Mouse (Mus musculus) effector memory CD4-positive, alpha-beta T cell, adult 7 months (primary cell): Measurements from ENCODE around the gene Olfr136. TPM values are rescaled to one million over a fixed set of nuclear protein-coding genes. Genes with fewer than 3 reads are reported as not detected.

Experiments used
- polyA plus RNA-seq: library from polyadenylated mRNA; unstranded; fragments of 100-300 nt; shearing (Covaris generic); gene quantifications from one replicate; pipeline ENCODE4 v1.2.1, GENCODE M21; 2017

Olfr136 gene
- polyA plus RNA-seq: 0.77 TPM

DNA sequence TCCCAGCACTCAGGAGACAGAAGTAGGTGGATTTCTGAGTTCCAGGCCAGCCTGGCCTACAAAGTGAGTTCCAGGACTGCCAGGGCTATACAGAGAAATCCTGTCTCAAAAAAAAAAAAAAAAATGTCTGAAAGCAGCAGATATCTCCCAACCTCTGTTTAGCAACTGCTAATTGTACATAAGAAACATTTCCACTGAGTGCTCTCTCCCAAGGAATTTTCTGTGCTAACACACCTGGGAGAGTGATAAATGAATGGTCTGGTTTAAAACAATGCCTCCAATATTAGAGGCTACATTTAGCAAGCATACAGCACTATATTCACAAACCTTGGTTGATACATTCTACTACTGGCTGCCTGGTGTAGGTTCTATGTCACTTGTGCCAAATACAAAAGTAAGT lies at the start of gene Olfr136:
TSS of gene Olfr136 (plus strand) at position 301 of the 400 bp plus-strand sequence.

DNA sequence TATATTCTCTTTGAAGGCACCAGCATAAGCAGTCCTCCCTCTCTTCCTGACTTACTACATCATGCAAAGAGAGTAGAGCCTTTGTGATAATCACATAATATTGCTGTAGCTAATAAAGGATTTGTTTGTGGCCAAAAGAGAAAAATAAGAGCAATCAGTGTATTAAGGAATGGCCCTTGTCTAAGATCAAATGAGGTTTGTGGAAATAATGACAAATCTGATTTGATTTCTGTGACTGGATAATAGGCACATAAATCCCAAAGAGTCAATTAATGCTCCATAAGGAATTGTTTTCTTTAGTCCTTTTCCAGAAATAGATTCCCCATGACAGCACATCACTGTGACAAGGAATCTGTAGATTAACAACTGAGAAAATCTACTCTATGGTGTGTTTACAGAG lies 22.2 kb upstream of the Olfr136 start, which contains the start of gene Olfr137:
TSS of gene Olfr137 (minus strand) at position 101 of the 400 bp plus-strand sequence.

Other genes with a start within 250 kb of the Olfr136 start
- gene Olfr131, start 241.1 kb upstream of the Olfr136 start, polyA plus RNA-seq: not detected
- not detected for gene Olfr132, start 195.3 kb upstream of the Olfr136 start, polyA plus RNA-seq
- not detected for gene Olfr133, start 184.6 kb upstream of the Olfr136 start, polyA plus RNA-seq
- not detected for gene Olfr134, start 158.4 kb upstream of the Olfr136 start, polyA plus RNA-seq
- not detected for gene Olfr135, start 125.5 kb upstream of the Olfr136 start, polyA plus RNA-seq
- 1.1 TPM for gene Olfr138, start 68.8 kb upstream of the Olfr136 start, polyA plus RNA-seq
- not detected for gene Olfr137, start 22.3 kb upstream of the Olfr136 start, polyA plus RNA-seq
- gene Esp36, start 90.4 kb downstream of the Olfr136 start, polyA plus RNA-seq: not detected
- not detected for gene Esp34, start 224.4 kb downstream of the Olfr136 start, polyA plus RNA-seq